Mouse (Mus musculus) ES-Bruce4 (cell line): ENCODE results near the gene Qpctl. TPM values are rescaled to one million over a fixed set of nuclear protein-coding genes. Genes with fewer than 3 reads are reported as not detected.
A peak's percentile ranks its signal among the peaks of the same experiment; 100 is the strongest.

Source experiments
- H3K27ac ChIP-seq: 2 replicates; pipeline ENCODE4 v1.5.1; 2012; ENCODE audit warnings: low read length, inconsistent platforms; ENCODE audit not compliant: insufficient read depth
- H3K27me3 ChIP-seq: 2 replicates; pipeline ENCODE4 v1.6.1; 2012; ENCODE audit warnings: mild to moderate bottlenecking, low read length, inconsistent platforms; ENCODE audit not compliant: control insufficient read depth, poor library complexity, insufficient read depth, severe bottlenecking
- H3K36me3 ChIP-seq: 2 replicates; pipeline ENCODE4 v1.6.1; 2012; ENCODE audit warnings: inconsistent platforms, mild to moderate bottlenecking, low read length, moderate library complexity; ENCODE audit not compliant: control insufficient read depth, poor library complexity, insufficient read depth, severe bottlenecking
- H3K4me1 ChIP-seq: one replicate; pipeline ENCODE4 v1.8.1; 2011; ENCODE audit warnings: low read length; ENCODE audit not compliant: control insufficient read depth, insufficient read depth
- H3K4me3 ChIP-seq: 2 replicates; pipeline ENCODE4 v1.5.1; 2011; ENCODE audit warnings: low read depth, mild to moderate bottlenecking, low read length
- H3K9ac ChIP-seq: 2 replicates; pipeline ENCODE4 v1.6.1; 2012; ENCODE audit warnings: low read depth, mild to moderate bottlenecking, inconsistent platforms; ENCODE audit not compliant: poor library complexity, severe bottlenecking
- H3K9me3 ChIP-seq: replicated peaks from 2 replicates; pipeline ENCODE4 v1.6.1; 2012; ENCODE audit warnings: mild to moderate bottlenecking, low read length, inconsistent platforms; ENCODE audit not compliant: control insufficient read depth, poor library complexity, insufficient read depth, severe bottlenecking
- CTCF ChIP-seq: IDR thresholded peaks from one replicate; pipeline ENCODE4 v1.8.1; 2011; ENCODE audit warnings: low read depth, low read length
- EP300 ChIP-seq: IDR thresholded peaks from 2 replicates; pipeline ENCODE4 v1.6.1; 2011; ENCODE audit warnings: low read depth, low read length; ENCODE audit not compliant: insufficient read depth
- POLR2A ChIP-seq: IDR thresholded peaks from one replicate; pipeline ENCODE4 v1.8.1; 2011; ENCODE audit warnings: low read length; ENCODE audit not compliant: insufficient read depth
- polyA plus RNA-seq: library from polyadenylated mRNA; stranded (reverse); fragments of >200 nt; gene quantifications from 2 replicates; pipeline ENCODE4 v1.2.4, GENCODE M21; 2011; ENCODE audit warnings: low read depth; ENCODE audit not compliant: missing spikeins, insufficient read depth, insufficient read length

Gene Qpctl
- 4.1 and 4.6 TPM in 2 replicates for polyA plus RNA-seq

DNA sequence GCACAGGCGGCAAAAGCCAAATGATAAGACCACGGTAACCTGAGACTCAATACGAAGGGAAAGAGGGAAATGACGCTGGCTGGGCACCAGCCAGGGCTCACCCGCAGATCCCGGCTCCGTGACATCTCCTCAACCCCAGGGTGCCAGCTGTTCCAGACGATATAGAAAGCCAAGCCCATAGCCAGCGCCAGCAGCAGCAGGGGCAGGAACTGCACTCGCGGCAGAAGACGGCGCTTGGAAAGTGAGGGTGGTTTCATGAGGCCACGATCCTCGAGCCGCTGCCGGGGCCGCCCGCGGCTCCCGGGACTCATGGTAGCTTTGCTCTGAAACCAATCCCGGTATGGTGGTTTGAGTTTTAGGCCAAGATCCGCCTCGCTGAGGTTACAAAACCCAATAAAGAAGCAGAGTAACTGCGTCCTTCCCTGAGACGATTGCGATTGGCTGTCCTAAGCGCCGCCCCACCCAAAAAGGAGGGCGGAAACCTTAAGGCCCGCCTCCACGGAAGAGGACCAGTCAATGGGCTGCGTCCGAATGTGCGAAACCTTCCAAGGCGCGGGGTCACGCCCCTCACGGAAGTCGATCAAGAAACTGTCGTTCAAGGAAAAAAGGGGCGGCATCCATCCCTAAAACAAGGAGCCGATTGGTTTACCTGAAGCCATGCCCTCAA lies at the start of gene Qpctl:
Gene Qpctl (minus strand): TSS at position 417 of the 667 bp plus-strand sequence.
- no peaks in the 10 kb centered on the region for H3K9me3 ChIP-seq
- peak within 1 kb of the TSS; percentile 17; the same call in 1 of the 2 replicates for H3K27ac ChIP-seq
- peaks cover 2% of the 10 kb centered on the region for H3K4me1 ChIP-seq
- H3K36me3 ChIP-seq, result peaks cover 12% of the 10 kb centered on the region
- peak within 1 kb of the TSS; percentile 92 for H3K9ac ChIP-seq
- peak within 1 kb of the TSS; percentile 95 for H3K4me3 ChIP-seq
- TF ChIP-seq CTCF (no peak), POLR2A (no peak), EP300 (no peak)
- no peaks in the 10 kb centered on the region for H3K27me3 ChIP-seq

DNA sequence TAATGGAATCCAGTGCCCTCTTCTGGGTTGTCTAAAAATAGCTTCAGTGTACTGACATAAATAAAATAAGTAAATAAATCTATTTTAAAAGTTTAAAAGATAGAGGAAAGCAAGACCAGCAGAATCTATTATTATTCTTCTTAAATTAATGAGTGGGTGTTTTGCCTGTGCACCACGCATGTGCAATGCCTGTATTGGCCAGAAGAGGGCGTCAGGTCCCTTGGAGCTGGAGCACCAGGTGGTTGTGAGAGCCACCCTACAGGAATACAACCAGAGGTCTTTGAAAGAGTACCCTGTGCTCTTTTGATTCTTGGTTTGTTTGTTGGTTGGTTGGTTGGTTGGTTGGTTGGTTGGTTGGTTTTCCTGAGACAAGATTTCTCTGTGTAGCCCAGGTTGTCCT lies 48.9 kb upstream of the Qpctl start:
- Histone ChIP-seq H3K4me1 (peaks cover 5% of the 10 kb centered on the region), H3K36me3 (0 out of 2 replicates have a peak, but pooled peaks cover 2% of the 10 kb centered on the region), H3K9ac (no peak overlapping the region), H3K27me3 (no peaks in the 10 kb centered on the region), H3K4me3 (no peak overlapping the region), H3K27ac (no peak overlapping the region), H3K9me3 (0 out of 2 replicates have a peak, but pooled peaks cover 3% of the 10 kb centered on the region)
- peak; percentile 82 for TF ChIP-seq CTCF
- no peak for TF ChIP-seq POLR2A

DNA sequence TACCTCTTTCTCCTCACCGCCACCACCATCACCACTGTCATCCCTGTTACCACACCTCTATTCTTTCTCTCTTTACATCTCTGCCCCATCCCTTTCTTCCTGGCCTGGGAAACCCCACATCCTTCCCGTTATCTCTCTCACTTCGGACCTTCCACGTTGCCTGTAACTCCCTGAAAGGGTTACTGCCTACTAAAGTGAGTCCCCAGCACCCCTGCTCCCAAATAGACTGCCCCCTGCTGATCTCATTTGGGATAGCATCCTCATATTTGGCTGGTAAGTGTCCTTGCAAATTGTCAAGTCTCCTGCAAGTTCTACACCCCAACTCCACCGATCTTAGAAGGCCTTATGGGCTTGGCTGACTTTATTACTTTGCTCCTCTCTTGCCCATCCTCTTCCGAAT lies 47.6 kb upstream of the Qpctl start:
- Histone ChIP-seq H3K9ac (no peak overlapping the region), H3K36me3 (0 out of 2 replicates have a peak, but pooled peaks cover 2% of the 10 kb centered on the region), H3K27me3 (no peaks in the 10 kb centered on the region), H3K9me3 (0 out of 2 replicates have a peak, but pooled peaks cover 3% of the 10 kb centered on the region), H3K4me1 (peaks cover 3% of the 10 kb centered on the region), H3K4me3 (no peak overlapping the region), H3K27ac (no peak overlapping the region)
- TF ChIP-seq CTCF, result peak; percentile 42
- TF ChIP-seq EP300, result no peak
- no peak for TF ChIP-seq POLR2A

DNA sequence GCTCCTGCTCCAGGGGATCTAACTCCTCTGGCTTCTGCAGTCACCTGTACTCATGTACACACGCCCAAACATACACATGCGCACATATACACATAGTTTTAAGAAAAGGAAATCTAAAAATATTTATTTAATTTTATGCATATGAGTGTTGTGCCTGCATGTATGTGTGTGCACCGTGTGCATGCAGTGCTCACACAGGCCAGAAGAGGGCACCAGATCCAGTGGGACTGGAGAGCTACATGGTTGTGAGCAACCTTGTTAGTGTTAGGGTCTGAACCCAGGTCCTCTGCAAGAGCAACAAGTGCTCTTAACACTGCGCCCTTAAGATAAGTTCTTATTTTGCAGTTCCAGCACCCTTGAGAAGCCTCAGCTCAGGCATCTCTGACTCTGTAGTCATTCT lies 45.6 kb upstream of the Qpctl start:
- no peak overlapping the region for H3K9ac ChIP-seq
- TF ChIP-seq POLR2A (no peak), CTCF (peak; percentile 58), EP300 (no peak)

DNA sequence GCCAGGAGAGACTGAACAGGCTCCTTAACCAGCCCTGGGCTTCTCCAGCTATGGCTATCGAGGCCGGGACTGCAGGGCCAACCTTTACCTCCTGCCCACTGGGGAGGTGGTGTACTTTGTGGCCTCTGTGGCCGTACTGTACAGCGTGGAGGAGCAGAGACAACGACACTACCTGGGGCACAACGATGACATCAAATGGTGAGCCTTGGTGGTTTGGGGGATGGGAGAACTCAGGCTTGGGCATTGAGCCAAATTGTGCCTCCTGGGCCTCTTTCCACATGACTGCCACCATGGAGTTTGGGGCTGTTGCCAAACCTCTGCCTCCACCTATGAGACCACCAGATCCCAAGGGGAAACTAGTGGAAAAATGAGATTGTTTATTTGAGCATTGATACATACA lies 35.7 kb upstream of the Qpctl start:
- H3K4me3 ChIP-seq, result no peak overlapping the region
- no peaks in the 10 kb centered on the region for H3K27me3 ChIP-seq
- no peak overlapping the region for H3K9ac ChIP-seq
- no peak overlapping the region for H3K27ac ChIP-seq
- H3K36me3 ChIP-seq, result no peaks in the 10 kb centered on the region
- H3K4me1 ChIP-seq, result no peaks in the 10 kb centered on the region
- no peaks in the 10 kb centered on the region for H3K9me3 ChIP-seq
- TF ChIP-seq POLR2A (no peak), EP300 (no peak), CTCF (no peak)

More for the DNA sequence above, 45.6 kb upstream of the Qpctl start:
- no peak overlapping the region for H3K27ac ChIP-seq
- H3K9me3 ChIP-seq, result 0 out of 2 replicates have a peak, but pooled peaks cover 3% of the 10 kb centered on the region
- no peaks in the 10 kb centered on the region for H3K27me3 ChIP-seq
- H3K4me1 ChIP-seq, result no peaks in the 10 kb centered on the region
- H3K4me3 ChIP-seq, result no peak overlapping the region
- H3K36me3 ChIP-seq, result 0 out of 2 replicates have a peak, but pooled peaks cover 2% of the 10 kb centered on the region

DNA sequence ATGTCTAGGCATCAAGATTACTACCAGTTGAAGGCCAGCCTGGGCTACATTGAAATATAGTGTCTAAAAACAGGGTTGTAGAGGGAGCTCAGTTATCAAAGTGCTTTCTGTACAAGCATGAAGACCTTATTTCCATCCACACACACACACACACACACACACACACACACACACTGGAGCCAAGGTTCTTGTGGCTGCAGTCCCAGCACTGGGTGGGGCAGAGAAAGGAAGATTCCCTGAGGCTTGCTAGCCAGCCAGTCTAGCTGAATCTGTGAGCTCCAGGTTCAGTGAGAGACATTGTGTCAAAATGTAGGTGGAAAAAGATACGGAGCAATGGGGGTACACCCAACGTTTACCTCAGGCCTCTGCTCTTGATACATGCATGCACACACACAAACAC lies 35.2 kb upstream of the Qpctl start:
- H3K4me1 ChIP-seq, result no peaks in the 10 kb centered on the region
- no peaks in the 10 kb centered on the region for H3K36me3 ChIP-seq
- H3K9ac ChIP-seq, result no peak overlapping the region
- no peak for TF ChIP-seq POLR2A
- no peak for TF ChIP-seq EP300
- no peak for TF ChIP-seq CTCF
- no peaks in the 10 kb centered on the region for H3K9me3 ChIP-seq
- no peak overlapping the region for H3K27ac ChIP-seq
- H3K4me3 ChIP-seq, result no peak overlapping the region
- H3K27me3 ChIP-seq, result no peaks in the 10 kb centered on the region
